Mouse (Mus musculus): ENCODE measurements around the gene Gramd1b. TPM values are rescaled to one million over a fixed set of nuclear protein-coding genes. Genes with fewer than 3 reads are reported as not detected.

Gene Gramd1b
- polyA plus RNA-seq, 1 experiment from 2014 or later = 8.5 TPM

- no peaks in the 10 kb centered on the region for H3K36me3 ChIP-seq (ENCODE audit: control insufficient read depth, insufficient read depth, low read length)
- H3K4me2 ChIP-seq = no peak overlapping the region
- no peak overlapping the region for H3K27ac ChIP-seq (ENCODE audit: low read depth, low read length)
- no peaks in the 10 kb centered on the region for H3K27me3 ChIP-seq (ENCODE audit: control insufficient read depth, insufficient read depth, low read length)
- WGBS (ENCODE audit: insufficient replicate concordance) = 85% methylated on average over 5 of the region's 5 CpGs
- no peak for ATAC-seq (replicated peaks; ENCODE audit: insufficient number of reproducible peaks, low FRiP score, low TSS enrichment)
- H3K9me3 ChIP-seq (replicated peaks; ENCODE audit: control insufficient read depth, low read length) = no peaks in the 10 kb centered on the region
- H3K4me3 ChIP-seq (ENCODE audit: low read depth, low read length) = no peak overlapping the region
- no peaks in the 10 kb centered on the region for H3K4me1 ChIP-seq (ENCODE audit: control insufficient read depth, insufficient read depth, low read length)
- H3K9ac ChIP-seq (ENCODE audit: low read depth, low read length) = no peak overlapping the region
These were observed 26.6 kb upstream of the Gramd1b start for GRCm38 (mm10) chr9:40557796-40558195.

- H3K27me3 ChIP-seq (ENCODE audit: control insufficient read depth, insufficient read depth, low read length) = no peaks in the 10 kb centered on the region
- WGBS (ENCODE audit: insufficient replicate concordance) = 75% methylated on average over 4 of the region's 4 CpGs
- no peak overlapping the region for H3K4me2 ChIP-seq
- H3K9me3 ChIP-seq (replicated peaks; ENCODE audit: control insufficient read depth, low read length) = no peaks in the 10 kb centered on the region
- H3K27ac ChIP-seq (ENCODE audit: low read depth, low read length) = no peak overlapping the region
- no peak for ATAC-seq (replicated peaks; ENCODE audit: insufficient number of reproducible peaks, low FRiP score, low TSS enrichment)
- no peak overlapping the region for H3K4me3 ChIP-seq (ENCODE audit: low read depth, low read length)
- H3K36me3 ChIP-seq (ENCODE audit: control insufficient read depth, insufficient read depth, low read length) = no peaks in the 10 kb centered on the region
- no peak overlapping the region for H3K9ac ChIP-seq (ENCODE audit: low read depth, low read length)
- no peaks in the 10 kb centered on the region for H3K4me1 ChIP-seq (ENCODE audit: control insufficient read depth, insufficient read depth, low read length)
These were observed 25.2 kb upstream of the Gramd1b start for GRCm38 (mm10) chr9:40556396-40556795.

GRCm38 (mm10) chr9:40555243-40555642, 24.1 kb upstream of the Gramd1b start:
- no peaks in the 10 kb centered on the region for H3K9me3 ChIP-seq (replicated peaks; ENCODE audit: control insufficient read depth, low read length)
- H3K4me1 ChIP-seq (ENCODE audit: control insufficient read depth, insufficient read depth, low read length) = no peaks in the 10 kb centered on the region
- no peaks in the 10 kb centered on the region for H3K27me3 ChIP-seq (ENCODE audit: control insufficient read depth, insufficient read depth, low read length)
- ATAC-seq (replicated peaks; ENCODE audit: insufficient number of reproducible peaks, low FRiP score, low TSS enrichment) = no peak
- 45% methylated on average over 5 of the region's 5 CpGs for WGBS (ENCODE audit: insufficient replicate concordance)
- no peak overlapping the region for H3K27ac ChIP-seq (ENCODE audit: low read depth, low read length)
- H3K36me3 ChIP-seq (ENCODE audit: control insufficient read depth, insufficient read depth, low read length) = no peaks in the 10 kb centered on the region
- H3K9ac ChIP-seq (ENCODE audit: low read depth, low read length) = no peak overlapping the region
- H3K4me3 ChIP-seq (ENCODE audit: low read depth, low read length) = no peak overlapping the region
- H3K4me2 ChIP-seq = no peak overlapping the region

GRCm38 (mm10) chr9:40547876-40548275, 16.7 kb upstream of the Gramd1b start:
- 85% methylated on average over 5 of the region's 5 CpGs for WGBS (ENCODE audit: insufficient replicate concordance)
- no peak overlapping the region for H3K9ac ChIP-seq (ENCODE audit: low read depth, low read length)
- ATAC-seq (replicated peaks; ENCODE audit: insufficient number of reproducible peaks, low FRiP score, low TSS enrichment) = no peak
- H3K4me1 ChIP-seq (ENCODE audit: control insufficient read depth, insufficient read depth, low read length) = 0 out of 2 replicates have a peak, but pooled peaks cover 6% of the 10 kb centered on the region
- no peaks in the 10 kb centered on the region for H3K9me3 ChIP-seq (replicated peaks; ENCODE audit: control insufficient read depth, low read length)
- no peaks in the 10 kb centered on the region for H3K36me3 ChIP-seq (ENCODE audit: control insufficient read depth, insufficient read depth, low read length)
- no peak overlapping the region for H3K27ac ChIP-seq (ENCODE audit: low read depth, low read length)
- H3K4me3 ChIP-seq (ENCODE audit: low read depth, low read length) = no peak overlapping the region
- H3K4me2 ChIP-seq = no peak overlapping the region
- no peaks in the 10 kb centered on the region for H3K27me3 ChIP-seq (ENCODE audit: control insufficient read depth, insufficient read depth, low read length)

GRCm38 (mm10) chr9:40545193-40545592, 14.0 kb upstream of the Gramd1b start:
- no peaks in the 10 kb centered on the region for H3K9me3 ChIP-seq (replicated peaks; ENCODE audit: control insufficient read depth, low read length)
- H3K27me3 ChIP-seq (ENCODE audit: control insufficient read depth, insufficient read depth, low read length) = no peaks in the 10 kb centered on the region
- WGBS (ENCODE audit: insufficient replicate concordance) = 78% methylated on average over 6 of the region's 6 CpGs
- no peak overlapping the region for H3K4me3 ChIP-seq (ENCODE audit: low read depth, low read length)
- H3K9ac ChIP-seq (ENCODE audit: low read depth, low read length) = no peak overlapping the region
- no peak overlapping the region for H3K27ac ChIP-seq (ENCODE audit: low read depth, low read length)
- no peaks in the 10 kb centered on the region for H3K36me3 ChIP-seq (ENCODE audit: control insufficient read depth, insufficient read depth, low read length)
- 0 out of 2 replicates have a peak, but pooled peaks cover 6% of the 10 kb centered on the region for H3K4me1 ChIP-seq (ENCODE audit: control insufficient read depth, insufficient read depth, low read length)
- H3K4me2 ChIP-seq = no peak overlapping the region
- no peak for ATAC-seq (replicated peaks; ENCODE audit: insufficient number of reproducible peaks, low FRiP score, low TSS enrichment)

GRCm38 (mm10) chr9:40539588-40540140, 8.5 kb upstream of the Gramd1b start:
- ATAC-seq (replicated peaks; ENCODE audit: insufficient number of reproducible peaks, low FRiP score, low TSS enrichment) = no peak
- Histone ChIP-seq H3K27me3 (ENCODE audit: control insufficient read depth, insufficient read depth, low read length) (no peaks in the 10 kb centered on the region), H3K36me3 (ENCODE audit: control insufficient read depth, insufficient read depth, low read length) (no peaks in the 10 kb centered on the region), H3K4me2 (no peak overlapping the region), H3K4me1 (ENCODE audit: control insufficient read depth, insufficient read depth, low read length) (no peaks in the 10 kb centered on the region; the same call in 1 of the 2 replicates), H3K9ac (ENCODE audit: low read depth, low read length) (no peak overlapping the region), H3K27ac (ENCODE audit: low read depth, low read length) (no peak overlapping the region), H3K4me3 (ENCODE audit: low read depth, low read length) (no peak overlapping the region), H3K9me3 (replicated peaks; ENCODE audit: control insufficient read depth, low read length) (no peaks in the 10 kb centered on the region)
- WGBS (ENCODE audit: insufficient replicate concordance) = 75% methylated on average over 8 of the region's 8 CpGs

GRCm38 (mm10) chr9:40537708-40538105, 6.5 kb upstream of the Gramd1b start:
- WGBS (ENCODE audit: insufficient replicate concordance) = 34% methylated on average over 2 of the region's 2 CpGs
- Histone ChIP-seq H3K27ac (ENCODE audit: low read depth, low read length) (no peak overlapping the region), H3K4me1 (ENCODE audit: control insufficient read depth, insufficient read depth, low read length) (no peaks in the 10 kb centered on the region; the same call in 1 of the 2 replicates), H3K27me3 (ENCODE audit: control insufficient read depth, insufficient read depth, low read length) (no peaks in the 10 kb centered on the region), H3K4me3 (ENCODE audit: low read depth, low read length) (no peak overlapping the region), H3K36me3 (ENCODE audit: control insufficient read depth, insufficient read depth, low read length) (no peaks in the 10 kb centered on the region), H3K9me3 (replicated peaks; ENCODE audit: control insufficient read depth, low read length) (no peaks in the 10 kb centered on the region), H3K4me2 (no peak overlapping the region), H3K9ac (ENCODE audit: low read depth, low read length) (no peak overlapping the region)
- ATAC-seq (replicated peaks; ENCODE audit: insufficient number of reproducible peaks, low FRiP score, low TSS enrichment) = no peak

- whole genome bisulfite sequencing (ENCODE audit: insufficient replicate concordance) = 63% methylated on average over 3 of the region's 3 CpGs
- no peak overlapping the region for H3K27ac ChIP-seq (ENCODE audit: low read depth, low read length)
- no peak for ATAC-seq (replicated peaks; ENCODE audit: insufficient number of reproducible peaks, low FRiP score, low TSS enrichment)
- no peak overlapping the region for H3K4me2 ChIP-seq
- no peak overlapping the region for H3K9ac ChIP-seq (ENCODE audit: low read depth, low read length)
- H3K4me3 ChIP-seq (ENCODE audit: low read depth, low read length) = no peak overlapping the region
- no peaks in the 10 kb centered on the region for H3K9me3 ChIP-seq (replicated peaks; ENCODE audit: control insufficient read depth, low read length)
- no peaks in the 10 kb centered on the region for H3K36me3 ChIP-seq (ENCODE audit: control insufficient read depth, insufficient read depth, low read length)
- no peaks in the 10 kb centered on the region for H3K27me3 ChIP-seq (ENCODE audit: control insufficient read depth, insufficient read depth, low read length)
- no peaks in the 10 kb centered on the region; the same call in 1 of the 2 replicates for H3K4me1 ChIP-seq (ENCODE audit: control insufficient read depth, insufficient read depth, low read length)
These were observed 6.0 kb upstream of the Gramd1b start for GRCm38 (mm10) chr9:40537044-40537707.

- 58% methylated on average over 8 of the region's 8 CpGs for WGBS (ENCODE audit: insufficient replicate concordance)
- H3K4me3 ChIP-seq (ENCODE audit: low read depth, low read length) = peak overlapping the region; percentile 54
- H3K9me3 ChIP-seq (replicated peaks; ENCODE audit: control insufficient read depth, low read length) = no peaks in the 10 kb centered on the region
- peak overlapping the region; percentile 75 for H3K4me2 ChIP-seq
- ATAC-seq (replicated peaks; ENCODE audit: insufficient number of reproducible peaks, low FRiP score, low TSS enrichment) = no peak
- peaks cover 14% of the 10 kb centered on the region for H3K27me3 ChIP-seq (ENCODE audit: control insufficient read depth, insufficient read depth, low read length)
- H3K36me3 ChIP-seq (ENCODE audit: control insufficient read depth, insufficient read depth, low read length) = no peaks in the 10 kb centered on the region
- H3K9ac ChIP-seq (ENCODE audit: low read depth, low read length) = peak overlapping the region; percentile 72; the same call in 1 of the 2 replicates
- H3K4me1 ChIP-seq (ENCODE audit: control insufficient read depth, insufficient read depth, low read length) = peaks cover 2% of the 10 kb centered on the region; the same call in 1 of the 2 replicates
- H3K27ac ChIP-seq (ENCODE audit: low read depth, low read length) = no peak overlapping the region
These were observed 647 bp downstream of the Gramd1b start for GRCm38 (mm10) chr9:40530536-40530935.

Measured in heart, embryonic 11.5 days (tissue).